Mouse (Mus musculus): ENCODE results near the gene Rpp30. TPM values are rescaled to one million over a fixed set of nuclear protein-coding genes. Genes with fewer than 3 reads are reported as not detected.
A peak's percentile ranks its signal among the peaks of the same experiment; 100 is the strongest.

Rpp30 gene
- polyA plus RNA-seq, 1 experiment from 2014 or later, result 106 TPM

DNA sequence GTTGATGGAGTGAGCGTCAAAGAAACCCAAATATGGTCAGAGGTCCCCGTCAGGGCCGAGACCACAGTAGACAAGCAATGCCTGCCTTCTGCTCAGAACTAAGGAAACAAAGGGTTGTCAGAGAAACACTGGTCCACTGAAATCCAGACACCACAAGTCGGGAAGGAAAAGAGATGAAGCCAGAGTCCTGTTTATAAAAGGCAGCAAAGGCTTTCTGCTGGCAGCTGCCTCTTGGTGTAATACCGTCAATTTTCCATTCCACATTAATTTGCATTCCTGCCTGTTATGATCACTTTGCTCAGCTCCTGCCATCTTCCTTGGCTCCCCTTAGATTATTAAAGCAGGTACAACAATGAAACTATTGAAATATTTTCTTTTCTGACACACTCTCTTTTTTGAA lies 50.2 kb downstream of the Rpp30 start:
- H3K9me3 ChIP-seq (ENCODE audit: control insufficient read depth, low read length), result no peaks in the 10 kb centered on the region
- no peak overlapping the region for H3K27ac ChIP-seq (ENCODE audit: low read depth, low read length)
- 53% methylated on average over 5 of the region's 5 CpGs for WGBS
- no peak for ATAC-seq (ENCODE audit: low FRiP score)
- H3K27me3 ChIP-seq (ENCODE audit: control insufficient read depth, insufficient read depth, low read length), result no peaks in the 10 kb centered on the region
- no peak overlapping the region for H3K9ac ChIP-seq (ENCODE audit: low read depth, low read length)
- DNase-seq (ENCODE audit: low spot score), result no peak
- no peak overlapping the region for H3K4me2 ChIP-seq (replicated peaks; ENCODE audit: low read depth, low read length)
- H3K4me3 ChIP-seq (ENCODE audit: low read depth, low read length), result no peak overlapping the region
- H3K36me3 ChIP-seq (ENCODE audit: control insufficient read depth, insufficient read depth, low read length), result no peaks in the 10 kb centered on the region
- no peaks in the 10 kb centered on the region for H3K4me1 ChIP-seq (replicated peaks; ENCODE audit: control insufficient read depth, insufficient read depth, low read length)

DNA sequence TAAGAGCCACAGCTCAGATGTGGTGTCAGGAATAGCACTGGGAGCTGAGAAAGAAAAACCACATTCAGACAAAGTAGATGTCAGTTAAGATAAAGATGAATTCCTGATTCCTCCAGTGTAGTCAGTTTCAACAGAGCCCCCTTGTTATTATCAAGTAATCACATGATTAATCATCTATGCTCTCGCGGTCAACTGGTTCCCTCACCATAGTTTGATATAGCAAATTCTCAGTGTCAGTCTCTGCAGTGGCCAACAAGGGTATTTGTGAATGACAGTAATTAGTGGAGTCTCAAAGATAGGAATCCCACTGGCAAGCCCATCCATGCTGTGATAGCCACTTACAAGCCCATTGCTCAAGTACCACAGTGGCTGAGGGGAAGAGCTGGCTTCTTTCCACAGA lies 60.1 kb downstream of the Rpp30 start:
- H3K9ac ChIP-seq (ENCODE audit: low read depth, low read length), result no peak overlapping the region

DNA sequence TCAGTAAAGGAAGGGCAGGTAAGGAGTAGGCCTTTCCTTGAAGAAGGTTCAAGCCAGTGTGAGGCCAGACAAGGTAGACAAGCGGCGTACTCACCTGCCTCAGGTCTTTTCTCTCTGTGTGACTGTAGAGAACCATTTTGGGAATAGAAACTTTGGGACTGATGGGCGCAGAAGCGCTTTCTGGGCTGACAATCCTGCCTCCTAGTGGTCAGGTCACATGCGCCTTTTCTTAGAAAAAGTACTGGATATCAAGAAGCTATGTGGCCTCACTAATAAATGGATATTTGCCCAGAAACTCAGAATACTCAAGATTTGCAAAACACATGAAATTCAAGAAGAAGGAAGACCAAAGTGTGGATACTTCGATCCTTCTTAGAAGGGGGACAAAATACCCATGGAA lies 65.1 kb downstream of the Rpp30 start:
- Histone ChIP-seq H3K27me3 (ENCODE audit: control insufficient read depth, insufficient read depth, low read length) (no peaks in the 10 kb centered on the region), H3K4me1 (replicated peaks; ENCODE audit: control insufficient read depth, insufficient read depth, low read length) (no peaks in the 10 kb centered on the region), H3K4me2 (replicated peaks; ENCODE audit: low read depth, low read length) (no peak overlapping the region), H3K36me3 (ENCODE audit: control insufficient read depth, insufficient read depth, low read length) (no peaks in the 10 kb centered on the region), H3K4me3 (ENCODE audit: low read depth, low read length) (no peak overlapping the region), H3K9ac (ENCODE audit: low read depth, low read length) (no peak overlapping the region), H3K9me3 (ENCODE audit: control insufficient read depth, low read length) (no peaks in the 10 kb centered on the region), H3K27ac (ENCODE audit: low read depth, low read length) (no peak overlapping the region)
- WGBS, result 83% methylated on average over 6 of the region's 6 CpGs
- ATAC-seq (ENCODE audit: low FRiP score) (no peak), DNase-seq (ENCODE audit: low spot score) (no peak)

More for the DNA sequence above, 60.1 kb downstream of the Rpp30 start:
- H3K4me2 ChIP-seq (replicated peaks; ENCODE audit: low read depth, low read length), result no peak overlapping the region
- H3K36me3 ChIP-seq (ENCODE audit: control insufficient read depth, insufficient read depth, low read length), result no peaks in the 10 kb centered on the region
- H3K27ac ChIP-seq (ENCODE audit: low read depth, low read length), result no peak overlapping the region
- H3K4me1 ChIP-seq (replicated peaks; ENCODE audit: control insufficient read depth, insufficient read depth, low read length), result no peaks in the 10 kb centered on the region
- ATAC-seq (ENCODE audit: low FRiP score), result no peak
- DNase-seq (ENCODE audit: low spot score), result no peak
- no peaks in the 10 kb centered on the region for H3K9me3 ChIP-seq (ENCODE audit: control insufficient read depth, low read length)
- no peak overlapping the region for H3K4me3 ChIP-seq (ENCODE audit: low read depth, low read length)
- 95% methylated on average over 2 of the region's 2 CpGs for WGBS
- no peaks in the 10 kb centered on the region for H3K27me3 ChIP-seq (ENCODE audit: control insufficient read depth, insufficient read depth, low read length)

DNA sequence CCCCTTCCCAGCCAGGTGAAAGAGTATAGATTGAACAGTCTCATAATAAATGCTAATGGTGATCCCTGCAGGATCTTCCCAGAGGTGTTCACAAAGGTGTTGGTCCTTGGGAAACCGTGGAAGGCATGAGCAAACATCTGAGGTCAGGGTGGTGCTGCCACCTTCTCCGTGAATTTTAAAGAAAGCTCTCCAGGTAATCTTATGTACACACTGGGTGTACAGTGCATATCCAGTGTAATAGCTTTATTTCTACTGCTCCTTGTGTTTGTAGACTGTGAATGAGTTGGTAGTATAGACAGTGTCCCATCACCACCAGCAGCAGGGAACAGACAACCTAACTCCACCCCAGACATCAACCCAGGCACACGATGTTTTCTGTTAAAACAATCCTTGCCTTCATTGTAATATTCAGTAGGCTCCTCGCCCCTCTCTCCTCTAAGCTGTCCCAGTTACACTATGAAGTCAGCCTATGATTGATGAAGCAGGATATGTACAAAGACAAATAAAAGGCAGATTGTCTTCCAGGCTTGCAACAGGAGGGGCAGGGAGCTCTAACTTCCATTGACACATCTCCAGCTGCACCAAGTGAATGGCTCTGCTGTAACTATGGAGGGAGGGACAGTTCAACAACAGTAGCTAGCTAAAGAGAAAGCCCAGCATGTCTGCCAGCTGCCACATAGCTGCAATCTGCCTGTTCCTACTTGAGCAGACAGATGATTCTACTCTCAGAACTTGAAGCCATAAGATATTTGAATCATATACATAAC lies 66.9 kb downstream of the Rpp30 start:
- H3K36me3 ChIP-seq (ENCODE audit: control insufficient read depth, insufficient read depth, low read length), result no peaks in the 10 kb centered on the region
- no peak overlapping the region for H3K9ac ChIP-seq (ENCODE audit: low read depth, low read length)
- no peak overlapping the region for H3K4me2 ChIP-seq (replicated peaks; ENCODE audit: low read depth, low read length)
- H3K27me3 ChIP-seq (ENCODE audit: control insufficient read depth, insufficient read depth, low read length), result no peaks in the 10 kb centered on the region
- H3K9me3 ChIP-seq (ENCODE audit: control insufficient read depth, low read length), result no peaks in the 10 kb centered on the region
- ATAC-seq (ENCODE audit: low FRiP score) (peak; percentile 64; the same call in 1 of the 2 replicates), DNase-seq (ENCODE audit: low spot score) (peak; percentile 19)
- H3K4me3 ChIP-seq (ENCODE audit: low read depth, low read length), result no peak overlapping the region
- no peak overlapping the region for H3K27ac ChIP-seq (ENCODE audit: low read depth, low read length)
- H3K4me1 ChIP-seq (replicated peaks; ENCODE audit: control insufficient read depth, insufficient read depth, low read length), result no peaks in the 10 kb centered on the region
- 56% methylated on average over 4 of the region's 4 CpGs for WGBS

Other genes starting within 250 kb of the Rpp30 start
- gene Htr7, start 26.2 kb upstream of the Rpp30 start, polyA plus RNA-seq (2014; fragmentation: Nextera tagmentation; extraction: Ambion mirVana), result 0.32 and 0.99 TPM in 2 replicates
- 0.11 TPM in 1 of 2 replicates, not detected in the other for gene Ankrd1, start 36.4 kb downstream of the Rpp30 start, polyA plus RNA-seq (2014; fragmentation: Nextera tagmentation; extraction: Ambion mirVana)